Mouse (Mus musculus): ENCODE measurements around the gene Spata48. TPM values are rescaled to one million over a fixed set of nuclear protein-coding genes. Genes with fewer than 3 reads are reported as not detected.

The Spata48 gene
- polyA plus RNA-seq, 1 experiment: 4.0 TPM

- TF ChIP-seq CTCF (IDR thresholded peaks at IDR 0.05; ENCODE audit: borderline replicate concordance, control insufficient read depth, extremely low read depth, insufficient read depth, low read length, poor library complexity) (no peak), POLR2A (IDR thresholded peaks at IDR 0.05; ENCODE audit: control insufficient read depth, extremely low read depth, insufficient read depth, low read length, poor library complexity) (no peak)
- WGBS: 26% methylated on average over 2 of the region's 2 CpGs
- H3K4me3 ChIP-seq (ENCODE audit: control insufficient read depth, insufficient read depth, low read length): no peak overlapping the region
- H3K27me3 ChIP-seq (ENCODE audit: control insufficient read depth, insufficient read depth, low read length): no peaks in the 10 kb centered on the region
- H3K36me3 ChIP-seq (ENCODE audit: control insufficient read depth, insufficient read depth, low read length): no peaks in the 10 kb centered on the region
- H3K4me1 ChIP-seq (replicated peaks; ENCODE audit: control insufficient read depth, insufficient read depth, low read length): peaks cover 28% of the 10 kb centered on the region
- H3K27ac ChIP-seq (ENCODE audit: control insufficient read depth, insufficient read depth, low read length): no peak overlapping the region; the same call in 1 of the 2 replicates
- DNase-seq: no peak
Measured at GRCm38 (mm10) chr11:11513008-11513799, 51.3 kb downstream of the Spata48 start.

GRCm38 (mm10) chr11:11514920-11515319, 53.0 kb downstream of the Spata48 start:
- Histone ChIP-seq H3K4me1 (replicated peaks; ENCODE audit: control insufficient read depth, insufficient read depth, low read length) (peaks cover 27% of the 10 kb centered on the region), H3K27ac (ENCODE audit: control insufficient read depth, insufficient read depth, low read length) (peak overlapping the region; percentile 39), H3K27me3 (ENCODE audit: control insufficient read depth, insufficient read depth, low read length) (no peaks in the 10 kb centered on the region), H3K36me3 (ENCODE audit: control insufficient read depth, insufficient read depth, low read length) (no peaks in the 10 kb centered on the region), H3K4me3 (ENCODE audit: control insufficient read depth, insufficient read depth, low read length) (no peak overlapping the region)
- TF ChIP-seq CTCF (IDR thresholded peaks at IDR 0.05; ENCODE audit: borderline replicate concordance, control insufficient read depth, extremely low read depth, insufficient read depth, low read length, poor library complexity) (no peak), POLR2A (IDR thresholded peaks at IDR 0.05; ENCODE audit: control insufficient read depth, extremely low read depth, insufficient read depth, low read length, poor library complexity) (no peak)
- no peak for DNase-seq
- WGBS: 82% methylated on average over 4 of the region's 4 CpGs

- H3K4me3 ChIP-seq (ENCODE audit: control insufficient read depth, insufficient read depth, low read length): no peak overlapping the region
- no peak overlapping the region; the same call in 1 of the 2 replicates for H3K27ac ChIP-seq (ENCODE audit: control insufficient read depth, insufficient read depth, low read length)
- H3K36me3 ChIP-seq (ENCODE audit: control insufficient read depth, insufficient read depth, low read length): no peaks in the 10 kb centered on the region
- WGBS: 98% methylated on average over 1 of the region's 1 CpGs
- no peak for DNase-seq
- no peaks in the 10 kb centered on the region for H3K27me3 ChIP-seq (ENCODE audit: control insufficient read depth, insufficient read depth, low read length)
- peaks cover 23% of the 10 kb centered on the region for H3K4me1 ChIP-seq (replicated peaks; ENCODE audit: control insufficient read depth, insufficient read depth, low read length)
- no peak for TF ChIP-seq POLR2A (IDR thresholded peaks at IDR 0.05; ENCODE audit: control insufficient read depth, extremely low read depth, insufficient read depth, low read length, poor library complexity)
- no peak for TF ChIP-seq CTCF (IDR thresholded peaks at IDR 0.05; ENCODE audit: borderline replicate concordance, control insufficient read depth, extremely low read depth, insufficient read depth, low read length, poor library complexity)
Measured at GRCm38 (mm10) chr11:11517781-11518435, 56.0 kb downstream of the Spata48 start.

- 43% methylated on average over 10 of the region's 10 CpGs for WGBS
- TF ChIP-seq POLR2A (IDR thresholded peaks at IDR 0.05; ENCODE audit: control insufficient read depth, extremely low read depth, insufficient read depth, low read length, poor library complexity) (no peak), CTCF (IDR thresholded peaks at IDR 0.05; ENCODE audit: borderline replicate concordance, control insufficient read depth, extremely low read depth, insufficient read depth, low read length, poor library complexity) (no peak)
- Histone ChIP-seq H3K36me3 (ENCODE audit: control insufficient read depth, insufficient read depth, low read length) (no peaks in the 10 kb centered on the region), H3K27me3 (ENCODE audit: control insufficient read depth, insufficient read depth, low read length) (no peaks in the 10 kb centered on the region), H3K4me3 (ENCODE audit: control insufficient read depth, insufficient read depth, low read length) (no peak overlapping the region), H3K27ac (ENCODE audit: control insufficient read depth, insufficient read depth, low read length) (no peak overlapping the region; the same call in 1 of the 2 replicates), H3K4me1 (replicated peaks; ENCODE audit: control insufficient read depth, insufficient read depth, low read length) (peaks cover 19% of the 10 kb centered on the region)
- DNase-seq: no peak
Measured at GRCm38 (mm10) chr11:11519255-11520243, 57.7 kb downstream of the Spata48 start.

GRCm38 (mm10) chr11:11521908-11522441, 60.1 kb downstream of the Spata48 start:
- peaks cover 15% of the 10 kb centered on the region for H3K4me1 ChIP-seq (replicated peaks; ENCODE audit: control insufficient read depth, insufficient read depth, low read length)
- H3K36me3 ChIP-seq (ENCODE audit: control insufficient read depth, insufficient read depth, low read length): no peaks in the 10 kb centered on the region
- no peaks in the 10 kb centered on the region for H3K27me3 ChIP-seq (ENCODE audit: control insufficient read depth, insufficient read depth, low read length)
- H3K27ac ChIP-seq (ENCODE audit: control insufficient read depth, insufficient read depth, low read length): peak overlapping the region; percentile 61
- no peak overlapping the region for H3K4me3 ChIP-seq (ENCODE audit: control insufficient read depth, insufficient read depth, low read length)
- DNase-seq: peak; percentile 72
- 7% methylated on average over 5 of the region's 5 CpGs for WGBS
- TF ChIP-seq CTCF (IDR thresholded peaks at IDR 0.05; ENCODE audit: borderline replicate concordance, control insufficient read depth, extremely low read depth, insufficient read depth, low read length, poor library complexity) (no peak), POLR2A (IDR thresholded peaks at IDR 0.05; ENCODE audit: control insufficient read depth, extremely low read depth, insufficient read depth, low read length, poor library complexity) (no peak)

Data from thymus, adult 2 months (tissue).